Mouse (Mus musculus): ENCODE data around the gene Atp6v0e2.
A peak's percentile ranks its signal among the peaks of the same experiment; 100 is the strongest.

Atp6v0e2 gene

DNA sequence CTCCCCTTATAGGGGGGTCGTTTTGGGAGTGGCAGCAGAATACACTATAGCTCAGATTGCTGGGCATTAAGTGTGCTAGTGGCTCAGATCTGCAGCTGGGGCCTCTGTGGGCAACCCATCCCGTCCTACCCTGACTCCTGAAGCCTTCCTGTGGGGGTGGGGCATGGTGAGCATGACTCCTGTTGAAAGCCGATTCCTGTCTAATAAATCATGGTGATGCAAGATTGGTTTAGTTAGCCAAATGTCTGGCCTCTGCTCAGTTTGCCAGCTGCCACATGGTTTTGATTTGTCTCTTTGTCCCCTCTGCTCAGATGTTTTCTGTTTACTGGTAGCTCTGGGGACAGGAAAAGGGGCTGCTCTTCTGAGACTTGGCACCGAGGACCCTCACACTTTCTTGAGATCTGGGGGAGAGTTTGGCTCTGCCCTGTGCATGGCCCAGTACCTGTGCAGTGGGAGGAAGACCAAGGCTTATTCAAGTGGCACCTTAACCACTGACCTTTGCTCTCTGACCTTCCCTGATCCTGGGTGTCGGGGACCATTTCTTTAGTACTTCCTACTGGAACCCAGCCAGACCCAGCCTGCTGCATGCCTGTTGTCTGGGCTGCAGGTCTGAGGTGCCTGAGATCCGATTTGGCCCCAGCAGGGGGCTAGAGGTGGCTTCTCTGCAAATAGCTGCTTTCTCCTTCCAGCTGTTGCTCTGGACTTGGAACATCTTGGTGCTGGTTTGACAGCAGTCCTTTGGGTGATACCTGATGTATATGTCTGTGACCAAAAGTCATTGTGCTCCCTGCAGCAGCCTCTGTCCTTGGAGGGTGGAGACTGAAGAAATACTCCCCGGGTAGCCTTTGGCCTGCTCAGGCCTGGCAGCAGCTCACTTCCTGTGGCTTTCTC is 4.4 kb downstream of the Atp6v0e2 start:
- no peak for DNase-seq

DNA sequence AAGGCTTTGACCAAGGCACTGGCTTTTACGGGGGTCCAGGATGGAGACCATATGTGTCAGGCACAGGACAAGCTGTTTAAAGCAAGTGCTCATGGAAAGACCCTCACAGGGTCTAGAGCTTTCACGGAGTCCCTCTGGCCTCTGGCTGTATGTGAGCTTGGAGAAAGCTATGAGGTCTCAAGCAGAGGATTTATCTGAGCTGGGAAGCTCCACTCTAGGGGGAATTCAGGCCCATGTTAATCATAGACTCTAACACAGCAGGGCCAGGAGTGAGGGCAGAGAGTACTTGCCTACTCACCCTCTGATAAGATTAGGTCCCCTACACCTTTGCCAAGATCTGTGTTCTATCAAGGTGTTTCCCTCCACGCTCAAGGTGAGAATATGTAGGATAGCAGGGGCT is 5.2 kb downstream of the Atp6v0e2 start:
- no peak for DNase-seq

DNA sequence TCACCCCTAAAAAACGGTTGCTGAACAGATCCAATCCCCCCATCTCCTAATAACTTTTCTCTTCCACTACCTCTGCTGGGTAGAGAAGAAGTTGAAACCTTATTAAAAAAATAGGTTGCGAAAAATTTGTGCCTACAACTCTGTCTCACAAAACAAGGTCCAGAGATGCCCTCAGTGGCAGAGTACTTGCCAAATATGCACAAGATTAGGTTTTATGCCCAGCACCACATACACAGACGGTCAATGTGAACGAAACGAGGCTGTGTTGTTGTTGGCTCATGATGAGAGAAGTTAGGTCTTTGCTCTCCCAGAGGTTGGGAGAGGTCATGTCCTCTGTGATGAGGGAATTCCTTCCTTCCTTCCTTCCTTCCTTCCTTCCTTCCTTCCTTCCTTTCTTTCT is 7.8 kb downstream of the Atp6v0e2 start:
- no peak for DNase-seq

DNA sequence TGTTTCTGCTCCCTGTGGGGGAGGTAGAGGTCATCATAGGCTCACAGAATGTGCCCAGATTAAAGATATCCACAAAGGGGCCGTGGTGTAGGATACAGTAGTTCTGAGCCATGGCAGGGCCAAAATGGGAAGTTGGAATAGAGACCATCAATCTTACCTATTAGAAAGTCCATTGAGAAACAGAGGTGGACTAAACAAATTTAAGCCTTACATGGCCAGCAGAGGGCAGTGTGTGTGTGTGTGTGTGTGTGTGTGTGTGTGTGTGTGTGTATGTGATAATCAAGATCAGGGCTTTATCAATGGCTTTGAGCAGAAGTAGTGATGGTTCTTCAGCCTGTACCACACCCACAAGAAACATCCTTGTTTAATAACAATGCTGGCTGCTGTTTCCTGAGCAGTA is 8.9 kb downstream of the Atp6v0e2 start:
- DNase-seq, result peak; percentile 57 to 58

DNA sequence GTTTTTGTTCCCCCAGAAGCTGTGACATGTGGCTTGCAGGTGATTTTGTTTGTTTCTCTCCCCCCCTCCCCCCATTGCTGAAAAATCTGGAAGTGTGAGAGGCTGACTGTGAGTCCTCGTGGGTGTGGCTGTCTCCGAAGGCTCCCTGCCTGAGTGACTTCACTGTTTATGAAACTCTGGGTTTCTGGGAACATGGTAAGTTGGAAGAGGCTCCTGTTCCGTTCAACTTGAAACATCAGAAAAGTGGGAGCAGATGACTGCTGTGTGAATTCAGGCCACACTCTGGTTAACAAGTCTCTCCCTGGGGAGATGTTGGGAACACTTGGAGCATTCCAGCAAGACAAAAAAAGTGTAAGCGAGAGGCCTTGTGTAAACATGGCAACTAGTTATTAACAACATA is 9.4 kb downstream of the Atp6v0e2 start:
- DNase-seq, result no peak

DNA sequence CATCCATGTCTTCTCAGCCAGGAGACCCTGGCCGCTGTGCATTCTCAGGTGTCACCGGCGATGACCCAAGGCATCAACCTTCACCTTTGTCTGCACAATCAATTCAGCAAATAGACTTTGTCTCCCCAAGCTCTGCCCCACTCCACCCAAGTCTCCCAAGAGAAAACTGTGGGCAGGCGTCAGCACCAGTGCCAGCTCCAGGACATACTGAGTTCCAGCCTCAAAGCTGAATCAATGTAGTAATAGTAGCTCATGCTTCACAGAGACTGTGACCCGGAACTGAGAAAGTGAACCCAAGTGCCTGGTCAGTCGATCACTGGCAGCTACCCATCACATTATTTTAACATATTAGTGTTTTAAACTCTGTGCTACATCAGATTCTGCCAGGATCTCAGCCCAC is 10.9 kb downstream of the Atp6v0e2 start:
- DNase-seq, result no peak

DNA sequence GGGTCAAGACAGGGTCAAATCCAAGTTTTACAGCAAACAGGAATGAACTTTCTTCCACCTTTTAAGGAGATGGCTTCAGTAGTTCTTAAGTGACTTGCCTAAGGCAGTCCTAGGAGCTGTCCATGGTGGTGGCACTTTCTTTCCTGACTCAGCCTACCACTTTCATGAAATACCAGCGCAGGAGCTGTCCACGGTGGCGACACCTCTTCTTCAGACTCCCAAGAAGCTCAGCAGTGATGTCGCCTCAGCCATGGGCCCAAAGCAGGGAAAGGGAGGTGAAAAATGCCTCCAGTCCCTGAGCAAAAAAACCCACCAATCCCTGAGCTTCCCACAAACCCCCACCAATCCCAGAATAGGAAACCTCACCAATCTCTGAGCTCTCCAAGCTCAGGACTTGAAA is 15.5 kb downstream of the Atp6v0e2 start:
- DNase-seq, result peak; percentile 45

DNA sequence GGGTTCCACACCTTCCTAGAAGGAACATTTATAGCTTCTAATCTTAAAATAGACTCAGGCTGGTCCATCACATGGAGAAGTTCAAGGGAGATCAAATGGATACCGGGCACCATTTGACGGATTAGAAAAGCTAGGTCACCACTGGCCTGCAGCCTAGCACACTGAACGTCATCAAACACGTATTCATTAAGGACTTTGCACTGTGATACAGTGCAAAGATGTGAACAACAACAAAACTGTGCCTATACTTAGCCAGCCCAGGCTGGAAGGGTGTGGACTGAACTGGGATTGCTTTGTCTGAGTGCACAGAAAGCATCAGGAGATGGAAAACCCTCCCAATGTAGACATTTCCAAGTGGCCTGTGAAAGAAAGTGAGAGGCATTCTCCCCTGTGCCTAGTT is 16.4 kb downstream of the Atp6v0e2 start:
- no peak for DNase-seq

DNA sequence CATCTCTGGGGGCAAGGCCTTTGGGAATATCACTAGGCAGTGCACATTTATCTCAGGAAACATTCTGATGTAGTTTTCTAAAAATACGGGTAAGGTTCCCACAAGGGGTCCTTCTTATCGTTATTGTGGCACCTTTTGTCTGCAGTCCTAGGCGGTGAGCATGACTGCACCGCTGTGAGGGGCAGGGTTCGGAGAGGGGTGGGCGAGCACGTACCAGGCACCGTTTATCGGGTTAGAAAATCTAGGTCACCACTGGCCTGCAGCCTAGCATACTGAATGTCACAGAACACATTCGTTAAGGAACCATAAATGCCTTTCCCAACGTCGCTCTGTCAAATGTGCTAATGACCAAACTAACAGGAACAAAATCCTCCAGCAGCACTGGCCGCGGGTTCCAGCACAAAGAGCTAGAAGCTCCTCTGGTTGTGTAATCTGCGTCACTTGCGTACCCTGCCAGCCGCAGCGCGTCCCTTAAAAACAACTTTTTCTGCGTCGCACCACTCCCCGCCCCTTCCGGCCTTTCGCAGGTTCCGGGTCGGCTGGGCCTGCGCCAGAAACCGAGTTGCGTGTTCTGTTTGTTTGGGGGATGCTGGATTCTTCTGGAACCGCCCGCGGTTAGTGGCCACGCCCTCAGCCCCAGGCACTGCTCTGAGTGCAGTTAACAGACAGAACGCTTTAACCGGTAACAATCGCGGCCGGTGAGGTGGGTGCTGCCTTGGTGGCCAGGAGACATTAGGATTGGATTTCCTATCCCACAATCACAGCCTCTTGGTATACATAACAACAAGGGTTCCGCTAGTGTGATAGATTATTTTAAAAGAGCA is 17.1 kb downstream of the Atp6v0e2 start, which contains the start of gene Lrrc61:
Gene Lrrc61 (plus strand): TSS at position 517 of the 824 bp plus-strand sequence.
- DNase-seq, result peak; percentile 93 to 95

DNA sequence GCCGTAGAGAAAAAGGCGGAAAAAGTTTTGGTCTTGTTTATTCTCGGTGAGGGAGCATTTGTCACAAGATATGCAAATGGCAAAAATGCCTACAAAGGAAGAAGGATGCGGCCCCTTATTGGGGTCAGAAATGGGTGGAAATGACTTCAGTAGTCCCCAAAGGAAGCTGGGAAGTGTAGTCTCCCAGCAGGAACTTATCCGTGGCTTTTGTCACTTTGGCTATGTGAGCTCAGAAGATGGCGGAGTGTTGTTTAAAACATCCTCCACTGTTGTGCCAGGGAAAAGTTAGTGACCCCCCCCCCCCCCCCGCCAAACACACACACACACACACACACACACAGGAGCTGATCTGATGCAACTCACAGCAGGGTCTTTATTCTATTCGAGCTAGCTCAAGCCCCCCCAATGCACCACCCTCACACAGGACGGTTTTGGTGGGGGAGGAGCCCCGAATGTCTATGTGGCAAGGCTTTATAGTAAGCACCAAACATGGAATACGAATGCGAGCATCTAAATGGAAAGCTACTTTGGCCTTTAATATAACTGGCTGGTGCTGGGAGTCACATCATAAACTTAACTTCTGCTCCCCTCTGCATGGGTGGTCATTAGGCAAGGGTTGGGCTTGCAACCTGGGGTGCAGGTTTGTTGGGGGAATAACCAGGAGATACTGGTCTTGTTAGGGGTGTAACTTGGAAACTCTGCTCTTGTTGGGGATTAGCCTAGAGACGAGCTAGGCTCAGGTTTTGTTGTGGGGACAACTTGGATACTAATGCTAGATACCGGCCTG is 17.9 kb downstream of the Atp6v0e2 start:
- DNase-seq, result peak in 1 of 2 experiments; percentile 22

DNA sequence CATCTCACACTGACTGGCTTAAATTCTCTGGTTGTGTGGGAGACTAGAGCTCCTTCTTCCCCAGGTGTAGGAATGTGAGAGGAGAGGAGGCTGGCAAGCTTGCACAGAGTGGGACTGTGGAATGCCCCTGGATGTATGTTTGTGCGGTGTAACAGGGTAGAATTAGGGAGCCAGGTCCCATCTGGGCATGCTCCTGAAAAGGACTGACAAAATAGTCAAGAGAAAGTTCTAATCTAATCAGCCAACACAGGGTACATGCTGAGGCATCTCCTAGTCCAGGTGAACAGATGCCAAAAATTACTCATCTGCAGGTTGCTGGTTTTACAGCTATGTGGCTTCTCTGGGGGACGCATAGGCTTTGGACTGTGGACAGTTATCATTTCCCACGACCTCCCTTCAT is 18.5 kb downstream of the Atp6v0e2 start:
- DNase-seq, result no peak

DNA sequence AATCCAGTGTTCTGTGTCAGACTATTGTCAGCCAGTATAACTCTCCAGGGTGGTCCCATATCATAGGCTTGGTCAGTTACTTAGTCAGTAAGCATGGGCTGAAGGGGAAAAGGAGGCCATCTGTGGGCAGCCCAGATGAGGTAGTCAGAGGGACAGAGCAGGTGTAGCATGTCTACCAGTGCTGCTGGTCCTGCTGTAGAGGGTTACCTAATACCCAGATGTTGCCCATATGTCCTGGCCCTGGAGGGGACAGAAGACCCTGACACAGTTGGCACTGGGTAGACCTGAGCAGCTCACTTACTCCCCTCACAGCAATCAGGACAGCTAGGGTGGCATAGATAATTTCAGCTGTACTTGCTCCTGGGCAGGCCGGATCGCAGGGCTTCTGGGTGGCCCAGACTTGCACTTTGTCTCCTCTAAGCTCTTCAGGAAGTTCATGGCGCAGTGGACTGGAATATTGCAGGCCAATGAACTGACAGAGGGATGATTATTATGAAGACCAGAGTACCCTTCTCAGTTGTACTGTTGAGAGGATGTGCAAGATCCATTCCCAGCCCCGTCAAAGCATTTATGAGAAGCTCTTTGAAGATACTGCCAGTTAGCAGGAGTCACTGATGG is 28.4 kb downstream of the Atp6v0e2 start:
- no peak for DNase-seq

DNA sequence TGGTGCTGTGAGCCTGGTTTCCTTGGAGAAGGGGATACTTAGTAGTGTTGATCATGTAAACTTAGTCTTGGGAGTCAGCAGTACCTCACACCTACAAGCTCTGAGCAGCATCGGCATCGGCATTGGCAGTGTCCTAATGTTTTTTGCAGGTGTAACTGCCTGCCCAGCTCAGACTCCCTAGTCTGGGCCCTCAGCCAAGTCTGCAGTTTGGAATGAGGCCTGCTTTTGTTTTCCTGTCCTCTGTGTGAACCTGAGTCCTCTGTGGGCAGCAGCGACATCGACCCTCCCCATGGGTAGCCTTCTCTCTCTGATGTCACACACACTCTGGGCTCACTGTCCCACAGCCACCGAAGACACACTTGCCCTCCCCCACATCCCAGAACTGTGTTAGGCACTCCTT is 28.9 kb downstream of the Atp6v0e2 start:
- no peak for DNase-seq

DNA sequence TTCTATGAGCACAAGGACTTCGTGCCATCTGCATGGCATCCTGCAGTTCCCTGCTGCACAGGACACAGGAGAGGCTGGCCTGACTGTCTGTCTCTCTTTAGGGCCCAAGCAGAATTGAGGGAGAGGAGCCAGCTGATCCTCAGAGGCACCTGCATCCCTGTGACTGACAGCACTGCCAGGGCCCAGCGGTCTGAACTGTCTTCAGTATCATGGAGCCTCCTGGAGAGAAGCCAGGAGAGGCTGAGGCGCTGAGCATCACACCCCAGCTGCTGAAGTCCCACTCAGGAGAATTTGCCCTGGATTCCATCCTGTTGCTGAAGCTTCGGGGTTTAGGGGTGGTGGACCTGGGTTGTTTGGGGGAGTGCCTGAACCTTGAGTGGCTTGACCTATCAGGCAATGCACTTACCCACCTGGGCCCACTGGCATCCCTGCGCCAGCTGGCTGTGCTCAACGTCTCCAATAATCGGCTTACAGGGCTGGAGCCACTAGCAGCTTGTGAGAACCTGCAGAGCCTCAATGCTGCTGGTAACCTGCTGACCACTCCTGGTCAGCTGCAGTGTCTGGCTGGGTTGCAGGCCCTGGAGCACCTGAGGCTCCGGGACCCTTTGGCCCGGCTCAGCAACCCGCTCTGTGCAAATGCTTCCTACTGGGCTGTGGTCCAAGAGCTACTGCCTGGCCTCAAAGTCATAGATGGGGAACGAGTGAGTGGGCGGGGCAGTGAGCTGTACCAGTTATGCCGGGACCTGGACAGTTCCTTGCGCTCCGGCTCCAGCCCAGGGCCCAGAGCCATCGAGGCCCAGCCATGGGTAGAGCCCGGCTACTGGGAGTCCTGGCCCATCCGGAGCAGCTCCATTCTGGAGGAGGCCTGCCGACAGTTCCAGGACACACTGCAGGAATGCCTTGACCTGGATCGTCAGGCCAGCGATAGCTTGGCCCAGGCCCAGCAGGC is 30.9 kb downstream of the Atp6v0e2 start:
- DNase-seq, result no peak

DNA sequence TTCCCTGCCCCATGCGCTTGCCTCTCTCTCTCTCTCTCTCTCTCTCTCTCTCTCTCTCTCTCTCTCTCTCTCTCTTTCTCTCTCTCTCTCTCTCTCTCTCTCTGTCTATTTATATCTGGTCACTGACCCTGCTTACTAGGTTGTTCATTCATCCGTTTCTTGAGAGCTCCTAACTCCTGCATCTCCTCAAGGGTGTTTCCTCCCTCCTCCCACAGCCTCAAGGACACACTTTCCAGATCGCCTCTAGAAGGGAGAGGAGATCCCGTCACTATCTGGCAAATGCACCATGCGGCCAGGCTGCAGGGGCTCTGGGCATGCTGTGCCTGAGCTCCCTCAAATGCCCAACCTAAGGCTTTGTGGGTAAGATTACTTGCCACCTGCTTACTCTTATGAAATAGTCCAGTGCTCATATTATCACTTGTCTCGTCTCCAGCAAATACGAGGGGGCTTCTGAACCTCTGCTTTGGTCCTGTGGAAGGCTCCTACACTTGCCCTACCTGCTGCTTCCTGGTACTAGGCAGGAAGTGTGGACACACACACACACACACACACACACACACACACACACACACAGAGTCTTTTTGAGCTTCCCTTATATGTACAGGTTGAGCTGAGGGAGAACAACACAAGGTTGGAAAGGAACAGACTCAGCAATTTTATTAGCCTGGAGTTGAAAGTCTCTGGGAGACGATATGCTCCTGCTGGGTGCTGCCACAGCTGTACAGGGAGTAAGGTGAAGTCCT is 31.8 kb downstream of the Atp6v0e2 start:
- DNase-seq, result no peak

DNA sequence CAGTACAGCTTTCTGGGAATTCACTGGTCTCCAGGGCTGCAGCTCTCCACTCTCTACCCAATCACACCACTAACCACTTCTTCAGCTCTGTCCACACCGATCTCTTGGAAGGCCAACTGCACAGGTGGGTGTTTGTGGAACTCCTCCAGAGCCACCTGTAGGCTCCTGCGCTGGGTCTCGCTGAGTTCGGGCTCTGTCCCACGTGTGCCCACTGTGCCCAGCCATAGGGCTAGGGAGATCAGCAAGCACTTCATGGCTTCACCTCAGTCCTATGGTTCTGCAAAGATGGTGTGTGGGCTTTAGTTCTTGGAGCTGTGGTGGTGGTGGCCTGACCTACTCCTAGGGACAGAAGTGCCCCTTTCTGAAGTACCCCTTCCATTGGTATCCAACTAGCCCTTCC is 34.6 kb downstream of the Atp6v0e2 start:
- no peak for DNase-seq

DNA sequence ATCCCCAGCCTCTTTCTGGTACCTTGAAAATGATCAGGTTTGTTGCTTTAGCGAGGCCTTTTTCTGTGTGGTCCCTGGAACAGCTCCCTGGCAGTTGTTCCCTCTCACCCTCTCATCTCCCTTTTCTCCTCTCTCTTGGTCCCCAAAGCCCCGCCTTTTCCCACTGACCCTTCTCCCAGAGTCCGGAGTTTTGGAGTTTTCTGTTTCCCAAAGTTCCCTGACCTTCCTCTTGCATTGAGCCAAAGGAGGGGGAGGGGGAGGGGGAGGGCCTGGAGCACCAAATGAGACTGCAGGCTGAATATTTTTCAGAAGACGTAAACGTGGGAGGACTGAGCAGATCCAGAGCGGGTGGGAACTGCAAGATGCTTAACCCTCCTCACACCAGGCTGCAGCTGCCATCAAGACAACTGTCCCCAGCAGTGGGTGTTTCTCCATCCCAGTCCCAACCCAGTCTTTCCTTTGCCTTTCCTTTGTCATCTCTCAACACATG is 35.2 kb downstream of the Atp6v0e2 start, which contains the start of gene Rarres2:
Gene Rarres2 (minus strand): TSS at position 218 of the 490 bp plus-strand sequence.
- DNase-seq, result no peak

DNA sequence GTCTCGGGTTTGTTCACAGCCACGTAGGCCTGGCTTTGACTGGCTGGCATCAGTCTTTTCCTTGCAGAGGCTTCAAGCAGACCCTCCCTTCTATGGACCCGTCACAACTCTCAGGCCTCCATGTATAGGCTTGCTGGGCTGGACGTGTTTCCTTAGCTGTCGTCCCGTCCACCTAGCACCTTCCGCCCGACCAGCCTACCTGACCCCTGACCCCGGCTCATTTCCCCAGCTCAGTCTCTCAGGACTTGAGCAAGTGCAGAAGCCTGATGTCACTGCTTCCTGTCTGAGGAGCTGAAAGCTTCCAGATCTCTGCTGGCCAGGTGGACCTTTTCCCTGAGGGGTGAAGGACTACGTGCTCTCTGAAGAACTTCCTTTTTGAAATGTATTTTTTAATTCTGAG is 35.9 kb downstream of the Atp6v0e2 start:
- DNase-seq, result no peak

DNA sequence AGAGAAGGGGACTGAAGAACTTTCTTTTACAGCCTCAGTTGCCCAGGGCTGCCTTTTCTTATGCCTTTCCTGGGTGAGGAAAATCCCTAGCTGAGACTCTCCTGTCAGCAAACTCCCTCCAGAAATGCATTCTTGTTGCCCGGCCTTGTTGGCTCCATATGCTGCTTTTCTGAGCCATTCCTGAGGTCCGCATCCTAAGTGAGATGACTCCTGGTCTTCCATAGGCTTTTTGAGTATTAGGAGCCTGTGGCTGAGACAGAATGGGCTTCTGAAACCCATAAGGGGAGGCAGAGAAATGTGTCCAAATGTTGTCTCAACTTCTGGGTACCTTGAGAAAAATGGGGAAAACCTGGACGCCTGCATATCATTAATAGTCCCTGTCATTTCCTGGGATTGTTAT is 36.6 kb downstream of the Atp6v0e2 start:
- DNase-seq, result no peak

DNA sequence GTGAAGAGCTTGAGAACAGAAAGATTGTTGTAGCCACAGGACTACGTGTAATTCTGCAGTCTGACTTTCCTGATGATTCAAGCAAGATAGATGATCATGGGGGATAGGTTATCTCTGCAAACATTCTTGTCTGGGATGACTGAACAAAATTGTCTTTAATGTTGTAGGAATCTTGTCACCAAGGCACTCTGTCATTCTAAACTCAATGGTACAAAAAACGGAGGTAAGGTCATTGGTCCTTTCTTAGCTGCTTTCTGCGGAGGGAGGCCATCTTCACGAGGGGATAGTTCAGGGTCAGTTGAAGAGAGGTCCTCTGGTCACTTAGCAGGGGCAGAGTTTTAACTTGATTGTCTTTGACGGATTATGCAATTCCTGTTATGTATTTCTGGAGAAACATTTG is 41.3 kb downstream of the Atp6v0e2 start:
- DNase-seq, result no peak

Data from B cell, adult 2 months (primary cell).